Mouse (Mus musculus) C2C12 (cell line): ENCODE data around the gene Insig2. TPM values are rescaled to one million over a fixed set of nuclear protein-coding genes. Genes with fewer than 3 reads are reported as not detected.

ENCODE experiments used
- H3K27me3 ChIP-seq: one replicate; pipeline ENCODE4 v1.6.1; 2011; ENCODE audit not compliant: control insufficient read depth, insufficient read depth, insufficient read length
- H3K36me3 ChIP-seq: one replicate; pipeline ENCODE4 v1.6.1; 2011; ENCODE audit not compliant: control insufficient read depth, insufficient read depth
- H3K4me3 ChIP-seq: one replicate; pipeline ENCODE4 v1.5.1; 2011; ENCODE audit warnings: mild to moderate bottlenecking, control low read depth; ENCODE audit not compliant: poor library complexity, insufficient read depth, severe bottlenecking
- H3K79me2 ChIP-seq: one replicate; pipeline ENCODE4 v1.6.1; 2011; ENCODE audit not compliant: control insufficient read depth, insufficient read depth
- H3K79me3 ChIP-seq: one replicate; pipeline ENCODE4 v1.6.1; 2011; ENCODE audit warnings: low read depth, control low read depth
- H3ac ChIP-seq: one replicate; pipeline ENCODE3; 2011; ENCODE audit warnings: low read depth; ENCODE audit not compliant: control insufficient read depth, insufficient read length
- CEBPB ChIP-seq: IDR thresholded peaks from one replicate; pipeline ENCODE4 v1.6.1; 2011; ENCODE audit warnings: low read depth, mild to moderate bottlenecking, control low read depth, moderate library complexity
- CTCF ChIP-seq: IDR thresholded peaks from one replicate; pipeline ENCODE4 v1.5.1; 2011; ENCODE audit not compliant: control insufficient read depth, insufficient read depth, insufficient read length
- FOSL1 ChIP-seq: IDR thresholded peaks from one replicate; pipeline ENCODE4 v1.8.0; 2011; ENCODE audit warnings: mild to moderate bottlenecking, low read length; ENCODE audit not compliant: poor library complexity, insufficient read depth, severe bottlenecking
- MAX ChIP-seq: IDR thresholded peaks from one replicate; pipeline ENCODE4 v1.6.1; 2011; ENCODE audit warnings: mild to moderate bottlenecking, control low read depth
- MYOD1 ChIP-seq: IDR thresholded peaks from one replicate; pipeline ENCODE4 v1.6.1; 2011; ENCODE audit warnings: low read depth; ENCODE audit not compliant: control insufficient read depth, insufficient read length
- MYOG ChIP-seq: IDR thresholded peaks from one replicate; pipeline ENCODE4 v1.6.1; 2011; ENCODE audit not compliant: control insufficient read depth, insufficient read length; ENCODE audit errors: extremely low read depth
- USF1 ChIP-seq: IDR thresholded peaks from one replicate; pipeline ENCODE4 v1.6.1; 2011; ENCODE audit warnings: low read depth, mild to moderate bottlenecking, control low read depth, moderate library complexity
- polyA plus RNA-seq: library from polyadenylated mRNA; unstranded; fragments of >200 nt; fragmentation: generic; extraction: Trizol; gene quantifications from one replicate; pipeline ENCODE4 v1.2.1, GENCODE M21; 2012; ENCODE audit warnings: missing spikeins

The Insig2 gene
- polyA plus RNA-seq, 1 experiment, result 27.9 TPM

DNA sequence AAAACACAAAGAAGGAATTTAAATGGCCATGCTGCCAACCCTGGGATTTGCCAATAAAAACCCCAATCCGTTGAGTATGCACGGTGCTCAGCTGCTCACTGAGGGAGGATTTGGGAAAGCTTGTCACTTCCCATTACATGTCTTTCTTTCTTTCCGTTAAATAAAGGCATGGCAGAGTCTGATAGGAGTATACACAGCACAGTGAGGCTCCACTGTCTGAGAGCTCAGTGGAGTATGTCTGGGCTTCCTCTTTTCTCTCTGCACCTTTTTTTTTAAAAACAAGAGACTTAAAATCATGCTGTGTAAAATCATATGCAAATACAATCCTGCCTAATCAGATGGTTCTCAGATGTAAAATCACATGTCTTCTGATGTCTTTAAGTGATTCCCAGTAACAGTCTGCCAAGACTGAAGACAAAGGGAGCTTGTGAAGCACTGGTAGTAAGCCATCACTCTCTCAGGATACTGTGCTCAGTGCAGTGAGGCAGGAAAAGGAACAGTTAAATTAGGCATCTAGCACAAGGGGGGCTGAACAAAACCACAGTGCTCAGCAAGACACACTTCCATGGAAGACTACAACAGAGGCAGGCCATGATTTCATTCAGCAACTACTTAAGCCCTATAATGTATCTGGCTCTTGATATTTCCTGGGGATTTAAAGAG is 17.5 kb downstream of the Insig2 start:
- Histone ChIP-seq H3K36me3 (peaks cover 12% of the 10 kb centered on the region), H3K27me3 (no peaks in the 10 kb centered on the region), H3ac (no peak overlapping the region), H3K79me3 (no peaks in the 10 kb centered on the region), H3K4me3 (no peak overlapping the region), H3K79me2 (no peaks in the 10 kb centered on the region)
- no peak for TF ChIP-seq MYOD1
- TF ChIP-seq CEBPB, result no peak
- no peak for TF ChIP-seq CTCF
- TF ChIP-seq MAX, result no peak
- TF ChIP-seq USF1, result no peak
- TF ChIP-seq MYOG, result no peak
- no peak for TF ChIP-seq FOSL1

DNA sequence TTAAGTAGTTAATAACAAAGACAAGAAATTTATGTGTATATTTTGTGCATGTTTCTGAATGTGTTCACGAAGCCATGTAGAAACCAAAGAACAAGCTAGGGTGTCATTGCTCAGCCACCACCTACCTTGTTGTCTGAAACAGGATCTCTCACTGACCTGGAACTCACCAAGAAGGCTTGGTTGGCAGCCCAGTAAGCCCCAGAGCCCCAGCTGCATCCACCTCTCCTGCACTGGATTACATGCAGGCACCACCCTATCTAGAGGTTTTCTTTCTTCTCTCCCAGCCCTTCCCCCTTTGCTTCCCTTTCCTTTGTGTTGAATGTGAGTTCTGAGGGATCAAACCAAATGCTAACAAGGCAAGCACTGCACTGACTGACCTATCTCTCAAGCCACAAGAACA is 19.2 kb downstream of the Insig2 start:
- Histone ChIP-seq H3K79me3 (no peaks in the 10 kb centered on the region), H3K4me3 (no peak overlapping the region), H3ac (no peak overlapping the region), H3K36me3 (peaks cover 12% of the 10 kb centered on the region), H3K79me2 (no peaks in the 10 kb centered on the region), H3K27me3 (no peaks in the 10 kb centered on the region)
- no peak for TF ChIP-seq MYOG
- TF ChIP-seq FOSL1, result no peak
- TF ChIP-seq CTCF, result no peak
- no peak for TF ChIP-seq MAX
- TF ChIP-seq MYOD1, result no peak
- TF ChIP-seq USF1, result no peak
- TF ChIP-seq CEBPB, result no peak

DNA sequence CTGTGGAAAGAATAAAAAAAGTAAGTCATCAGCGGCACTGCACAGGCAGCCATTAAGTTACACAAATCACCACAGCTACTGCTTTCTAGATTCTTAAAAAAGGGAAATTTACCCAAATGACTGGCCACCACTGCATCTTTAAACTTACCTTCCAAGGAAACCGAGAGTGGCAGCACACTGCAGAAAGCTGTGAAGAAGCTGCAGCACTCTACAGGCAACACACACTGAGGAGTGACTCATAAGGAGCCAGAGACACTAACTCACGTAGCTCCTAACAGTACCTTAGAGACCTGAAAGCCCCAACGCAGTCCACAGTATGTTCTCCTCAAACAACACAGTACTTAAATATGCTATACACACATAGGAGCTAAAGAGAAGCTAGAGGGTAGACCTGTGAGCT is 20.1 kb downstream of the Insig2 start:
- no peaks in the 10 kb centered on the region for H3K79me3 ChIP-seq
- TF ChIP-seq MYOG, result no peak
- no peak for TF ChIP-seq MAX
- no peak for TF ChIP-seq CEBPB
- TF ChIP-seq USF1, result no peak
- TF ChIP-seq CTCF, result no peak
- TF ChIP-seq MYOD1, result no peak
- no peak for TF ChIP-seq FOSL1

DNA sequence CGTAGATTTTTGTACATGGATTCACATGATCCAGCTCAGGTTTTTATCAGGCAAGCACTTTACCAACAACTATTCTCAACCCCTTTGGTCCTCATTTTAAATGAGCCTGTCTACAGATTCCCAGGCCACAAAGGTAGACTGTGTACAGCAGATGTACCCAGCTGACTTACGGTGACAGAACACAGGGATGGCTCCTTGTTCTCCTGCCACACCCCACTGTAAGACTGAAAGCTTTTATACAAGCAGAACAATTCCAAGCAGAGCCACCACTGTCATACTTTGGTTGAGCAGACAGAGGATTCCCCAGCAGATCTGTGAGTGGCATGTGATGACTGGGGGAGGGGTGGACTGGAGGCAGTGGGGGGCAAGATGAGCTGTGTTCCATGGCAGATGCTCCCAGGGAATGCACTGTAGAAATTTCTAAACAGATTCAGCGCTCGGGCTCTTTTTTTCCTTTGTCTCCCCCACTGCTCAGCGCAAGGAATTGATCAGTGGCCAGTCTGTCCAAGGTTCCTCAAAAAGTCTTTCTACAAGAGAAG is 35.6 kb downstream of the Insig2 start:
- TF ChIP-seq MAX, result no peak
- no peak for TF ChIP-seq CTCF
- no peak for TF ChIP-seq CEBPB
- TF ChIP-seq USF1, result no peak
- TF ChIP-seq MYOD1, result no peak
- TF ChIP-seq MYOG, result no peak
- TF ChIP-seq FOSL1, result no peak
- Histone ChIP-seq H3K79me2 (no peaks in the 10 kb centered on the region), H3K27me3 (no peaks in the 10 kb centered on the region), H3K79me3 (no peaks in the 10 kb centered on the region), H3K4me3 (no peak overlapping the region), H3ac (no peak overlapping the region), H3K36me3 (no peaks in the 10 kb centered on the region)

More for the DNA sequence above, 20.1 kb downstream of the Insig2 start:
- H3K79me2 ChIP-seq, result no peaks in the 10 kb centered on the region
- no peak overlapping the region for H3K4me3 ChIP-seq
- no peak overlapping the region for H3ac ChIP-seq
- H3K36me3 ChIP-seq, result peaks cover 12% of the 10 kb centered on the region
- H3K27me3 ChIP-seq, result no peaks in the 10 kb centered on the region

DNA sequence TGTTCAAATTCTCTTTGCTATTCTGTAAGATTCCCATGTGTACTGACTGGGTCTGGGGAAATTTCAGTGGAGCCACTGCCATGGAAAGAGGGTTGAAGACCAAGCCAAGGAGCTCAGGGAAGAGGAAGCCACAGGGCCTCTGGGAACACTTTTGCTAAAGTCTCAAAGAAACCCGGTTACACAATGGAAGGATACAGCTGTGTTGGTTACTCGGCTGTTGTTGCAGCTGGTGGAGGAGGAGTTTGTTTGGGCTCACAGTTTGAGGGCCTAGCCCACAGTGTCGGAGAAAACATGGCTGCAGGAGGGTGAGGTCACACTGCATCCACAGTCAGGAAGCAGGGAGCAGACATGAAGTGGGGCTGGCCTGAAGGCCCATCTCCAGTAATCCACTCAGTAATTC is 38.8 kb downstream of the Insig2 start:
- TF ChIP-seq CTCF (no peak), USF1 (no peak), MYOG (no peak), MAX (no peak), FOSL1 (no peak), MYOD1 (no peak), CEBPB (no peak)
- Histone ChIP-seq H3K27me3 (no peaks in the 10 kb centered on the region), H3K79me2 (no peaks in the 10 kb centered on the region), H3K4me3 (no peak overlapping the region), H3K36me3 (no peaks in the 10 kb centered on the region), H3K79me3 (no peaks in the 10 kb centered on the region), H3ac (no peak overlapping the region)
